Mouse (Mus musculus): ENCODE data around the gene Kcnmb2.

Gene Kcnmb2

DNA sequence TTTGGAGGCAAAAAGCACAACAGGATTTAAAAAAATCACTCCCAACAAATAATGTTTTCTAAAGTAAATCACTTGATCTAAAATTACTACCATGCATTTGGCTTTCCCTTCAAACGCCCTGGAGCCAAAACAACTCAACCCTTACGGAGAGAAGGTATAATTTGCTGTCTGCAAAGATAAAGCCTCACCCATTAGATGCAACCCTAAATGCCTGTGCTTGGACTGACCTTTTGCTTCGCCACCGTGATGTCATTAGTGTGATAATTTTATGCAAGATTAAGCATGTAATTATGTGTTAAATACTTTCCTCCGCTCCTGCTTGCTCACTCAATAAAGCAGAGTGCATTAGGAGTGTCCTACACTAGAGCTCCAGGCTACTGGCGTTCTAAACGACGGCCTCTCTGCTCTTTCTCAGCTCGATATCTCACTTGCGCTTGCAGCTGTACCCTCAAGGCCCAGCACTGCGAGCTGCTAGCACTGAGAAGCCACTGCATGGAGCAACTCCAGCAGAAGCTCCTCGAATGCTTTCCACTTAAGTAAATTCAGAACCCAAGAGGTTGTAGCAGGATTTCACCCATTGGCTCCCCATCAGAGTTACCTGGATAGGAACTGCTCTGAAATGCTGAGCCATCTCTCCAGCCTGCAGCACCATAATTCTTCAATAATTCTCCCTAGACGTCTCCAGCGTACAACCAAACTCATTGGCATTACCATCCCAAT, 247.7 kb downstream of the Kcnmb2 start:
- no peak for DNase-seq

DNA sequence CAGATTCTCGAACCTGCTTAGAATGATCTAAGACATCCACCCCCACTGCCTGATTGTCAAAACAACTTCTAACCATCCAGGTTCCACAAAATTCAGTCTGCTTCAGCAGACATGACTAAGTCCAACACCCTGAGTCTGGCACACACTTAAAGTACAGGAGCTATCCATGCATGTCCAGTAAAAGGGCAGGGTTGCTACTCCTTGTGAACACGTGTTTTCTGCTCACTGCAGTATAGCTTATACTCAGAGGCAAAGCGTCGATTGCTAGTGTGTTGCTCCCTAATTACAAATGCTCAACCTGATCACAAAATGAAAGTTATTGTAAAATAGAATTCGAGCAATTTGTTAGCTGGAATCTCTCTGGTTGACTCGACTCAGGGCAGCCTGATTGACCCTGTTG, 278.2 kb downstream of the Kcnmb2 start:
- DNase-seq = no peak

DNA sequence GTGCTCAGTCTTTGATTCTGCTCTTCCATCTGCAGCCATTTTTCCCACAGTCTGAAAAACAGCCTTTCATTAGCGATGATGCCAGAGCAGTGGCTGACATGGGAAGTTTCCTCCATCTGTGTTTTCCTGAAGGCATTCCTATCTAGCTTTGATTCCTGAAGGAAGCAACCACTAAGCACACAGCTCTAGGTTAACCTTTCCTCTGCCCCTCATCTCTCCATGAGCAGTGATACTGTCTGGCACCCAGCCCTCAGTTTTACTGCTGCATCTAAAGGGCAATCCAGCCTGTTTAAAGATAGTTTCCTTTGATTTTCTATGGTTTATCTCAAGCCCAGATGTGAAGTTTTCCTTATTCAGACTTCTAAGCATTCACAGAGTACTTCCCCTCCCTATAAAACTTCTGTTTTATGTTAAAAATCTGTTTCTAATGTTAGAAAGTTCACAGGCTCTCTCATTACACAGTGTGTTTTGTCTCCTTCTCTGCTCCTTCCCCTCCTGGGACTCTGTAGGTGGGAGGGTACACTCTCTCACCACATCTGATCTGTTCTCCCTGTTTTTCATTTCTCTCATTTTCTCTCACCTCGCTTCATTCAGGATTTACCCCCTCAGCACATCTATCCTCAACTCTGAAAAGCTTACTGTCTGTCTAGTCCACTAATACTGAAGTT, 283.7 kb downstream of the Kcnmb2 start:
- DNase-seq = peak; percentile 7

DNA sequence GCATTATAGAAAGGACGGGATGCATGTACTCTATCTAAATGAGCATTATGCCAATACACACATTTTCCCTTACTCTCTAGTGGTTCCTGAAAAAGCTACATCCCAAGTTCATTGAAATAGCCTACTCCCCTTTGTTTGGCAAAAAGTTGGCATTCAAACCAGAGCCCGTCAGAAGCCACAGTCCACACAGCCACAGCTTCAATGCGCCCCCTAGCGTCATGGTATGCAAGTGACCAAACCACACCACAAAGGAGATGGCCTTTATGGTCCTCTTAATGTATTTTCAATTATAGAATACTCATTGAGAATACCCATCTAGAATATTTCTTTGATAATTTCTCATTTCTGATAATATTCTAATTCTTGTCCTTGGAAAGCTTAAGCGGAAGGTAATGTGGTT, 286.2 kb downstream of the Kcnmb2 start:
- DNase-seq = peak; percentile 74

DNA sequence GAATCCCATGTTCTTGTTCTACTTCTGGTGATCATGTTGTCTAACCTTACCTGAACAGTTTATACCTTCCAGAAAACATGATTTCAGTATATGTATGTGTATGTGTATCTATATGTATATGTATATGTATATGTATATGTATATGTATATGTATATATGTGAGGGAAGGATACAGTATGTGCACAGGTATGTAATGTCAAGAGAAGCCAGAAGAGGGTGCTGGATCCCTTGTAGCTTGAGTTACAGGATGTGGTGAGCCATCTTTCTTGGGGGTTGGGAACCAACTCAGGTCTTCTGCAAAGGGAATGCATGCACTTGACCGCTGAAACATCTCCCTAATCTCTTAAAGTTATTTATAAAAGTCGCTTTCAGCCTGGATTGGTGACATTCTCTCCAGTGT, 286.6 kb downstream of the Kcnmb2 start:
- no peak for DNase-seq

DNA sequence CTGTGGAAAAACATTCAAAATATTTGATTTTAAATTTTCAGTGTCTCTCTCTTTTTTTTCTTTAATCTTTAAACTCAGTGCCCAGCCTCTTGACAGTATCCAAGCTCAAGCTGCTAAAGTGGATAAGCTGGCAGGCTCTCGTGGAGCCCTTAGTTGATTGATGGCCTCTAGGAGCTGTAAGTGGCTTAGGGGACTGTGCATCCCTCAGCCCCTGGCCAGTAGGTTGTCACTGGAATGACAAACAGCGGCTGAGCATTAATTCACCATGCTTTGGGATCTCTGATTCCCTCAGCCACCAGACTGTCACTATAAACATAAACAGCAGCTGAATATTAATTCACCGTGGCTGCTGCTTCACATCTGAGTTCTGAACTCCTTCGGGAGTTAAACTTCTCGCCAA, 287.6 kb downstream of the Kcnmb2 start:
- DNase-seq = no peak

DNA sequence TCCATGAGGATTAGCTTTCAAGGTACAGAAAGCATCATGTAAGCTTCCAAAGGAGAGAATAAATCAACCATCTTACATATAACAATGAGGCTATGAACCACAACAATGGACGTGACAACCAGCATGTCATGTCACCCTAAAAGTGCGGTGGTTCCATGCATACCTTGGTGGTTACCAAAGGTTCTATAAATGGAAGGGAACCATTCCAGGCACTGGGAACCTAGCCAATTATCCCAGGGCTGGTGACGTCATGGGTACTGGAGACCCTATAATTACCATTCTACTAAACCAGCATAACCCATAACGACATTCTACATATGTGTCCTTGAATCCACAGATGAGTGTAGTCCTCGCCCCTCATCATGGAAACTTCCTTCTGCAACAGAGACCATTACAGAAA, 291.7 kb downstream of the Kcnmb2 start:
- DNase-seq = no peak

DNA sequence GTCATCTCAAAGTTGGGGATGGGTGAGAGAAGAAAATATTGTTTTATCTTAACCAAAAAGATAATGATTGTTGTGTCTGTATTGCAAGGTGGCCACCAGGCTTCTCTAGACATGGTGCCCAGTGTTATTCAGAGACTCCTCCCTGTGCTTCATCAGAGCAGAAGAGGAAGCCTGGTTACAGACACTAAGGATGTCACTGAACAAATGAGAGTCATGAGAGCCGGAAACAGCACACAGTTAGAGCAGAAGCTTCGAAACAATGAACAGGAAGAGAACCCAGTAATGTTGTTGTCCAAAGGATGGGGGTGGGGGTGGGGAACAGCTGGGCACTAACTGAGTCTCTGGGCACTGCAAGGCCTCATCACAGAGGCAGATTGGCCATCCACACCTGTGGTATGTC, 324.4 kb downstream of the Kcnmb2 start:
- no peak for DNase-seq

DNA sequence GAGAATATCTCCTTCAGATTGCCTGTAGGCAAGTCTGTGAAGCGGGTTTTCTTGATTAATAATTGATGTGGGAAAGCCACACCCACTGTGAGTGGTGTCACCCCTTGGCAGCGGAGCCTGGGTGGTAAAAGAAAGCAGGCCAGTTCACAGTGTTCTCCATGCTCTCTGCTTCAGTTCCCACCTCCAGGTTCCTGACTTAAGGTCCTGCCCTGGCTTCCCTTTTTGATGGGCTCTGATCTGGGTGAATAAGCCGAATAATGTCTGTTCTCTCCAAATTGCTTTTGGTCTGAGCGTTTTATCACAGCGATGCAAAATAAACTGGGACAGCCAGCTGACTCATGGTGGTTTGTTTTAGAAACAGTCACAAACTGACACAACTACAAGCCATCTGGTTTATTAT, 334.5 kb downstream of the Kcnmb2 start:
- no peak for DNase-seq

Measured in kidney, postnatal 10 days (tissue).